Comparison of ENCODE assay signal across 16 mouse cellular contexts in the genomic region with DNA sequence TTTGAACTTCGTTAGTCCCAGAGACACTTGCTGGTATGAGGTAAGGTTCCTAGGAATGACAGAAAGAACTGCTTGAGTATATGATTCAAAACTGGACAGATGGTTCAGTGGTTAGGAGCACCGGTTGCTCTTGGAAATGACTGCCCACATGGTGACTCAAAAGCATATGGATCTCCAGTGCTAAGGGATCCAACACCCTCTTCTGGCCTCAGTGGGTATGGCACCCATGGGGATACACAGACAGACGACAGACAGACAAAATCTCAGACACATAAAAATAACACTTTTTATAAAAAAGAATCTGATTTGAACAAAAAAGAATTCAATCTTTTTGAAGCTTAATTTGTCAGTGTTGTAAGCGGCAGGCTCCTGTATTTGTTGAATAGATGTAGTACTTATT.
DNase-seq lines count a peak whose midpoint lies in the region; ATAC-seq lines count a peak whose summit lies in the region.
"Had no signal": no experiment of that assay in that cellular context is flagged by ENCODE, and none has a peak within 500 bp of the region (broad histone marks: within the 10 kb centered on the region; RNA-seq: fewer than 3 reads in every experiment).

No protein-coding gene starts in this region.

- 88% methylated on average over 4 of the region's 4 CpGs for WGBS in hindbrain, embryonic 12.5 days

- H3K27me3 ChIP-seq in hindbrain, embryonic 12.5 days = no peaks in the 10 kb centered on the region
- H3K27me3 ChIP-seq: embryonic facial prominence, embryonic 15.5 days; liver, embryonic 15.5 days had no signal

- no peak for ATAC-seq in hindbrain, embryonic 12.5 days (ENCODE audit: low FRiP score)

- no peak overlapping the region for H3K4me3 ChIP-seq in hindbrain, embryonic 12.5 days
- H3K4me3 ChIP-seq: embryonic facial prominence, embryonic 15.5 days; liver, embryonic 15.5 days; midbrain, embryonic 10.5 days had no signal

- H3K9ac ChIP-seq in hindbrain, embryonic 12.5 days = no peak overlapping the region
- H3K9ac ChIP-seq: embryonic facial prominence, embryonic 15.5 days; liver, embryonic 15.5 days had no signal

- H3K4me2 ChIP-seq in hindbrain, embryonic 12.5 days (replicated peaks) = no peak overlapping the region
- H3K4me2 ChIP-seq: embryonic facial prominence, embryonic 15.5 days; liver, embryonic 15.5 days had no signal

- no peaks in the 10 kb centered on the region for H3K36me3 ChIP-seq in hindbrain, embryonic 12.5 days
- H3K36me3 ChIP-seq: embryonic facial prominence, embryonic 15.5 days; liver, embryonic 15.5 days; midbrain, embryonic 10.5 days had no signal

- DNase-seq in embryo, embryonic 10.5 days (ENCODE audit: low spot score) = peak; percentile 8
- no peak for DNase-seq in embryo, embryonic 10 days (ENCODE audit: low spot score)
- DNase-seq in layer of hippocampus, adult 11-12 months (ENCODE audit: low spot score) = peak; percentile 9
- DNase-seq in layer of hippocampus, adult 8-10 months (ENCODE audit: low spot score in 2 of 2) = no peak
- peak; percentile 14 for DNase-seq in retina, postnatal 1 day
- DNase-seq in retina, embryonic 14.5 days (ENCODE audit: low spot score) = no peak
- DNase-seq in thymus, postnatal 25 days = no peak
- DNase-seq: cerebellum, adult 11-12 months; heart, adult 18-20 months; heart, postnatal 36 days; kidney, adult 18-20 months; thymus, adult 18-20 months had no signal

- H3K4me1 ChIP-seq in hindbrain, embryonic 12.5 days = peaks cover 4% of the 10 kb centered on the region; the same call in 1 of the 2 replicates
- H3K4me1 ChIP-seq: embryonic facial prominence, embryonic 15.5 days; liver, embryonic 15.5 days had no signal

- H3K9me3 ChIP-seq in hindbrain, embryonic 12.5 days (replicated peaks) = no peaks in the 10 kb centered on the region
- H3K9me3 ChIP-seq: embryonic facial prominence, embryonic 15.5 days; liver, embryonic 15.5 days; midbrain, embryonic 10.5 days had no signal

- no peak overlapping the region for H3K27ac ChIP-seq in hindbrain, embryonic 12.5 days
- H3K27ac ChIP-seq: embryonic facial prominence, embryonic 15.5 days; liver, embryonic 15.5 days; midbrain, embryonic 10.5 days had no signal

Comparison
In these comparisons a context has a peak if more than half of its experiments do, and no peak if none do; other contexts are left out.
1. DNase-seq: peak in embryo, embryonic 10.5 days (single experiment), layer of hippocampus, adult 11-12 months (single experiment) and retina, postnatal 1 day (single experiment); none in embryo, embryonic 10 days (single experiment), layer of hippocampus, adult 8-10 months (0 of 2), retina, embryonic 14.5 days (single experiment) and thymus, postnatal 25 days (single experiment).